Mouse (Mus musculus) monocyte, adult 59 days (primary cell): Measurements from ENCODE around the gene Scg2. TPM values are rescaled to one million over a fixed set of nuclear protein-coding genes. Genes with fewer than 3 reads are reported as not detected.

Experiments used
- total RNA-seq, 2 experiments: library from RNA; stranded (reverse); gene quantifications; one replicate each; pipeline ENCODE4 v1.2.4; 2023

Scg2 gene
- total RNA-seq, result not detected

DNA sequence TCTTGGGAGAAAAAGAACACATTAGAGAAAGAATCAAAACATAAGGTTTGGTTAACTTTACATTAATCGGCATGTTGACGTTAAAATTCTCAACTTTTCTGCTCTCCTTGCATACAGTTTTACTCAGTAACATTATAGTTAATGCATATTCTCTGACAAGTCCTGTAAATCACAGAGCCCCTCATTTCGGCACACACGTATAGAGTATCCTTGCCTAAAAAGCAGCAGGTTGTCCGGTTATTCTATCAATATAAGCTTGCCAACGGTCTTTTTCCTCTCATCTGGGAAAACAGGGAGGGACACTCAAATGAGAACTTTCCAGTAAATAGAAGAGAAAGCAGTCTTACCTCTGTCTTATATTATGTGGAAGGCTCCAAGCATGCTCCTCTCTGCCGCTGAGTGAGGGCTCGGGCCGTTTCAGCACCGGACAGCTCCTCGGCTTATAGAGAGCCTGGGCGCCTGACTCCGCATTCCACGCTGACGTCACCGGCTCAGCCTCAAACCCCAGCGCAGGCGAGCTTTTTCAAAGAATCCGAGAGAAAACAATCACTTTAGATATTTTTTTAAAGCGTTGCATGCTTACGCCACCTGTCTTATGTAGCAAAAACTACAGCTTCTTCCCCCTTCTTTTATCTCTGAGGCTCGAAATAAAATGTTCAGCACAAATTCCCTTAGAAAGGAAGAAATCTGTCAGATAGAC is at the start of gene Scg2:
Gene Scg2, minus strand, starts transcription at position 512 of the 700 bp plus-strand sequence.

Other genes with a start within 250 kb of the Scg2 start
- gene Ap1s3, start 231.9 kb upstream of the Scg2 start, total RNA-seq, result 1 to 10 TPM; 4.0 to 6.5 TPM